Mouse (Mus musculus): ENCODE measurements around the gene Lnx2. TPM values are rescaled to one million over a fixed set of nuclear protein-coding genes. Genes with fewer than 3 reads are reported as not detected.

The Lnx2 gene
- total and polyA plus RNA-seq, 2 experiments, result 11.0 to 19.7 TPM

- WGBS, result 98% methylated on average over 4 of the region's 4 CpGs
Measured at GRCm38 (mm10) chr5:147115631-147116030, 39.2 kb upstream of the Lnx2 start.

GRCm38 (mm10) chr5:147114738-147115137 lies 38.4 kb upstream of the Lnx2 start:
- Histone ChIP-seq H3K79me2 (ENCODE audit: control insufficient read depth, insufficient read depth, low read length) (no peaks in the 10 kb centered on the region), H3K27ac (replicated peaks; ENCODE audit: insufficient read depth, low read depth, low read length) (no peak overlapping the region), H3K9ac (ENCODE audit: low read depth, low read length) (no peak overlapping the region), H3K4me1 (ENCODE audit: control insufficient read depth, insufficient read depth, low read length) (no peaks in the 10 kb centered on the region), H3K27me3 (ENCODE audit: control insufficient read depth, insufficient read depth, low read length) (0 out of 2 replicates have a peak, but pooled peaks cover 3% of the 10 kb centered on the region), H3K4me3 (ENCODE audit: insufficient read depth, low read depth, low read length) (no peak overlapping the region), H3K36me3 (ENCODE audit: control insufficient read depth, insufficient read depth, low read length) (peaks cover 9% of the 10 kb centered on the region)
- no peak for DNase-seq (ENCODE audit: extremely low read depth, low read depth, low spot score)
- TF ChIP-seq CTCF (IDR thresholded peaks at IDR 0.05; ENCODE audit: low read depth, low read length) (no peak), POLR2A (IDR thresholded peaks at IDR 0.05; ENCODE audit: extremely low read depth, insufficient read depth, low read length) (no peak)
- 85% methylated on average over 7 of the region's 7 CpGs for WGBS

More at GRCm38 (mm10) chr5:147115631-147116030, 39.2 kb upstream of the Lnx2 start:
- Histone ChIP-seq H3K27ac (replicated peaks; ENCODE audit: insufficient read depth, low read depth, low read length) (no peak overlapping the region), H3K27me3 (ENCODE audit: control insufficient read depth, insufficient read depth, low read length) (0 out of 2 replicates have a peak, but pooled peaks cover 3% of the 10 kb centered on the region), H3K9ac (ENCODE audit: low read depth, low read length) (no peak overlapping the region), H3K36me3 (ENCODE audit: control insufficient read depth, insufficient read depth, low read length) (peaks cover 9% of the 10 kb centered on the region), H3K79me2 (ENCODE audit: control insufficient read depth, insufficient read depth, low read length) (no peaks in the 10 kb centered on the region), H3K4me1 (ENCODE audit: control insufficient read depth, insufficient read depth, low read length) (no peaks in the 10 kb centered on the region), H3K4me3 (ENCODE audit: insufficient read depth, low read depth, low read length) (no peak overlapping the region)
- TF ChIP-seq CTCF (IDR thresholded peaks at IDR 0.05; ENCODE audit: low read depth, low read length) (0 out of 2 replicates have a peak, but pooled peaks have one; percentile 37), POLR2A (IDR thresholded peaks at IDR 0.05; ENCODE audit: extremely low read depth, insufficient read depth, low read length) (no peak)
- DNase-seq (ENCODE audit: extremely low read depth, low read depth, low spot score), result no peak

GRCm38 (mm10) chr5:147108861-147109591 lies 32.6 kb upstream of the Lnx2 start:
- H3K27ac ChIP-seq (replicated peaks; ENCODE audit: insufficient read depth, low read depth, low read length), result no peak overlapping the region
- 0 out of 2 replicates have a peak, but pooled peaks cover 3% of the 10 kb centered on the region for H3K79me2 ChIP-seq (ENCODE audit: control insufficient read depth, insufficient read depth, low read length)
- DNase-seq (ENCODE audit: extremely low read depth, low read depth, low spot score), result no peak
- H3K36me3 ChIP-seq (ENCODE audit: control insufficient read depth, insufficient read depth, low read length), result peaks cover 26% of the 10 kb centered on the region
- no peak overlapping the region for H3K9ac ChIP-seq (ENCODE audit: low read depth, low read length)
- 95% methylated on average over 13 of the region's 13 CpGs for WGBS
- H3K4me1 ChIP-seq (ENCODE audit: control insufficient read depth, insufficient read depth, low read length), result no peaks in the 10 kb centered on the region
- H3K4me3 ChIP-seq (ENCODE audit: insufficient read depth, low read depth, low read length), result no peak overlapping the region
- no peaks in the 10 kb centered on the region for H3K27me3 ChIP-seq (ENCODE audit: control insufficient read depth, insufficient read depth, low read length)
- no peak for TF ChIP-seq POLR2A (IDR thresholded peaks at IDR 0.05; ENCODE audit: extremely low read depth, insufficient read depth, low read length)
- TF ChIP-seq CTCF (IDR thresholded peaks at IDR 0.05; ENCODE audit: low read depth, low read length), result no peak

GRCm38 (mm10) chr5:147107276-147107675 lies 30.9 kb upstream of the Lnx2 start:
- H3K27me3 ChIP-seq (ENCODE audit: control insufficient read depth, insufficient read depth, low read length), result no peaks in the 10 kb centered on the region
- no peak for DNase-seq (ENCODE audit: extremely low read depth, low read depth, low spot score)
- no peaks in the 10 kb centered on the region for H3K4me1 ChIP-seq (ENCODE audit: control insufficient read depth, insufficient read depth, low read length)
- 0 out of 2 replicates have a peak, but pooled peaks cover 6% of the 10 kb centered on the region for H3K79me2 ChIP-seq (ENCODE audit: control insufficient read depth, insufficient read depth, low read length)
- no peak overlapping the region for H3K27ac ChIP-seq (replicated peaks; ENCODE audit: insufficient read depth, low read depth, low read length)
- peaks cover 27% of the 10 kb centered on the region for H3K36me3 ChIP-seq (ENCODE audit: control insufficient read depth, insufficient read depth, low read length)
- H3K9ac ChIP-seq (ENCODE audit: low read depth, low read length), result no peak overlapping the region
- TF ChIP-seq CTCF (IDR thresholded peaks at IDR 0.05; ENCODE audit: low read depth, low read length) (no peak), POLR2A (IDR thresholded peaks at IDR 0.05; ENCODE audit: extremely low read depth, insufficient read depth, low read length) (no peak)
- WGBS, result 92% methylated on average over 3 of the region's 3 CpGs
- no peak overlapping the region for H3K4me3 ChIP-seq (ENCODE audit: insufficient read depth, low read depth, low read length)

GRCm38 (mm10) chr5:147102295-147102694 lies 25.9 kb upstream of the Lnx2 start:
- peaks cover 3% of the 10 kb centered on the region; the same call in 1 of the 2 replicates for H3K79me2 ChIP-seq (ENCODE audit: control insufficient read depth, insufficient read depth, low read length)
- H3K4me1 ChIP-seq (ENCODE audit: control insufficient read depth, insufficient read depth, low read length), result no peaks in the 10 kb centered on the region
- no peak for DNase-seq (ENCODE audit: extremely low read depth, low read depth, low spot score)
- H3K4me3 ChIP-seq (ENCODE audit: insufficient read depth, low read depth, low read length), result no peak overlapping the region
- no peaks in the 10 kb centered on the region for H3K27me3 ChIP-seq (ENCODE audit: control insufficient read depth, insufficient read depth, low read length)
- 95% methylated on average over 6 of the region's 6 CpGs for WGBS
- peaks cover 16% of the 10 kb centered on the region for H3K36me3 ChIP-seq (ENCODE audit: control insufficient read depth, insufficient read depth, low read length)
- H3K27ac ChIP-seq (replicated peaks; ENCODE audit: insufficient read depth, low read depth, low read length), result no peak overlapping the region
- TF ChIP-seq POLR2A (IDR thresholded peaks at IDR 0.05; ENCODE audit: extremely low read depth, insufficient read depth, low read length) (no peak), CTCF (IDR thresholded peaks at IDR 0.05; ENCODE audit: low read depth, low read length) (no peak)
- H3K9ac ChIP-seq (ENCODE audit: low read depth, low read length), result no peak overlapping the region

- whole genome bisulfite sequencing, result 90% methylated on average over 2 of the region's 2 CpGs
- Histone ChIP-seq H3K4me3 (ENCODE audit: insufficient read depth, low read depth, low read length) (no peak overlapping the region), H3K4me1 (ENCODE audit: control insufficient read depth, insufficient read depth, low read length) (no peaks in the 10 kb centered on the region), H3K27ac (replicated peaks; ENCODE audit: insufficient read depth, low read depth, low read length) (no peak overlapping the region), H3K9ac (ENCODE audit: low read depth, low read length) (no peak overlapping the region), H3K27me3 (ENCODE audit: control insufficient read depth, insufficient read depth, low read length) (no peaks in the 10 kb centered on the region), H3K79me2 (ENCODE audit: control insufficient read depth, insufficient read depth, low read length) (peaks cover 7% of the 10 kb centered on the region; the same call in 1 of the 2 replicates), H3K36me3 (ENCODE audit: control insufficient read depth, insufficient read depth, low read length) (peaks cover 6% of the 10 kb centered on the region; the same call in 1 of the 2 replicates)
- TF ChIP-seq POLR2A (IDR thresholded peaks at IDR 0.05; ENCODE audit: extremely low read depth, insufficient read depth, low read length) (no peak), CTCF (IDR thresholded peaks at IDR 0.05; ENCODE audit: low read depth, low read length) (no peak)
- DNase-seq (ENCODE audit: extremely low read depth, low read depth, low spot score), result no peak
Measured at GRCm38 (mm10) chr5:147100180-147100579, 23.8 kb upstream of the Lnx2 start.
